Mouse (Mus musculus): ENCODE data around the gene Gm49380. TPM values are rescaled to one million over a fixed set of nuclear protein-coding genes. Genes with fewer than 3 reads are reported as not detected.

Gene Gm49380
- 0.21 TPM for total RNA-seq (2023)

GRCm38 (mm10) chr9:44113105-44113789 lies at the start of gene Gm49380, which contains the start of gene Rnf26:
TSS of gene Gm49380 (minus strand) at chr9:44113500.
TSS of gene Rnf26 (minus strand) at chr9:44113517.

GRCm38 (mm10) chr9:44134101-44134850 lies 21.0 kb upstream of the Gm49380 start, which contains the start of gene Mcam:
TSS of gene Mcam (plus strand) at chr9:44134469.

DNA sequence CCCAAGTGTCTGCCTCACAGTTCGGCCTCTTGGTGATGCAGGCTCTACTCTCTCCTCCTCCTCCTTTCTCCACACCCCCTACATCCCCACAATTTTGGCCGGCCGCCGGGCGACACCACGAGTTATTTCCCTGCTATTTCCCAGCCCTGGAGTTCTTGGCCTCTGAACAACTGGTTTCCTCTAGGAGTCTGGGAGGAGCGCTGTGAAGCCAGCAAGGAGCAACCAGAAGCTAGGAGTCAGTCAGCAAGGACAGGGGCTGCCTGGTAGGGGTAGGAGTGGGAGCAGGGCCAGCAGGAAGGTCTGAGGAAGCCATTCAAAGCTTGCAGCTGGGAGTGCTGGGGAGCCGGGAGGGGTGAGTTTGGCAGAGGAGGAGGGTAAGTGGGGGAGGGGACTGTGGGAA lies 6.2 kb downstream of the Gm49380 start, which contains the start of gene C1qtnf5:
TSS of gene C1qtnf5 (plus strand) at position 136 of the 400 bp plus-strand sequence.

DNA sequence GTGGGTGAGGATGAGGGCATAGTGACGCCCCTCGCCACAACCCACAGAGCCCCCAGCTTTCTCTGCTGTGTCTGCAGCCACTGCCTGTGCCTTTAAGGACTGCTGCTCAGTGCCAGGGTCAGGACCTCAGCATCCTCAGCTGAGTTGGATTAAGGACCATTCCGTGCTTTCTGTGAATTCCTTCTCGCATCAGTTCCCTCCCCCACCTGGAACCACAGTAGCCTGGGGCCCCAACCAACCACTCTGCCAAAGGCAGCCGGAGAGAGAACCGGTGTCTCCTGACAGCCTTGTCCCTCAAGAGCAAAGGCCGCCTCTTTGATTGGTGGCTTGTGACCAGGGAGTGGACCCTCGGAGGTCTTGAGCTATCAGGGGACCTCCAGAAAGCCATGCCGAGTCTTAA lies 11.8 kb downstream of the Gm49380 start, which contains the start of gene Mfrp:
TSS of gene Mfrp (plus strand) at position 240 of the 400 bp plus-strand sequence.

GRCm38 (mm10) chr9:44066785-44067225 lies 46.5 kb downstream of the Gm49380 start, which contains the start of gene Usp2:
TSS of gene Usp2 (plus strand) at chr9:44067021.

GRCm38 (mm10) chr9:44042836-44043707 lies 70.2 kb downstream of the Gm49380 start, which contains the start of gene Thy1:
TSS of gene Thy1 (plus strand) at chr9:44043384.

Other genes starting within 250 kb of the Gm49380 start
- 993 TPM for gene Thy1, start 70.1 kb downstream of the Gm49380 start, total RNA-seq (2023)
- gene Usp2, start 46.5 kb downstream of the Gm49380 start, total RNA-seq (2023): 41.6 TPM
- 0.34 TPM for gene Mfrp, start 11.8 kb downstream of the Gm49380 start, total RNA-seq (2023)
- gene C1qtnf5, start 6.3 kb downstream of the Gm49380 start, total RNA-seq (2023): not detected
- 20.6 TPM for gene Rnf26, start within 50 bp of the Gm49380 start, total RNA-seq (2023)
- gene Mcam, start 21.0 kb upstream of the Gm49380 start, total RNA-seq (2023): 1.5 TPM
- gene Cbl, start 120.5 kb upstream of the Gm49380 start, total RNA-seq (2023): 154 TPM
- not detected for gene Ccdc153, start 127.2 kb upstream of the Gm49380 start, total RNA-seq (2023)
- not detected for gene Pdzd3, start 138.0 kb upstream of the Gm49380 start, total RNA-seq (2023)
- gene Nlrx1, start 155.1 kb upstream of the Gm49380 start, total RNA-seq (2023): 5.8 TPM
- 0.24 TPM for gene Abcg4, start 175.1 kb upstream of the Gm49380 start, total RNA-seq (2023)
- gene Hinfp, start 192.2 kb upstream of the Gm49380 start, total RNA-seq (2023): 55.6 TPM
- gene C2cd2l, start 206.8 kb upstream of the Gm49380 start, total RNA-seq (2023): 22.2 TPM
- 8.9 TPM for gene Dpagt1, start 212.5 kb upstream of the Gm49380 start, total RNA-seq (2023)
- gene H2afx, start 221.2 kb upstream of the Gm49380 start, total RNA-seq (2023): 36.3 TPM
- 13.8 TPM for gene Hmbs, start 230.7 kb upstream of the Gm49380 start, total RNA-seq (2023)
- 53.0 TPM for gene Vps11, start 248.2 kb upstream of the Gm49380 start, total RNA-seq (2023)

Data from CD8-positive naive resting alpha-beta T cell, adult 57 days (primary cell).